Mouse (Mus musculus) Patski (cell line): ENCODE measurements around the gene Prkrip1. TPM values are rescaled to one million over a fixed set of nuclear protein-coding genes. Genes with fewer than 3 reads are reported as not detected.
"Not testable (repeated sequence)": the region's sequence is repeated elsewhere in the genome, so short reads cannot be mapped to it uniquely, and the experiment has no call there.

Experiments
- ATAC-seq: fragments of 100-300 bp; one replicate; pipeline ENCODE4 v1.8.0; 2021
- CTCF ChIA-PET: fragments of 350-600 bp; sonication (Branson Sonifier 250); formaldehyde crosslinking; loops from one replicate; lab custom pipeline; 2022; ENCODE audit warnings: inconsistent platforms; lab: Charles Lee
- POLR2A ChIA-PET: fragments of 350-600 bp; sonication (Branson Sonifier 250); formaldehyde crosslinking; loops from one replicate; lab custom pipeline; 2022; ENCODE audit warnings: antibody characterized with exemption, inconsistent platforms; lab: Charles Lee
- DNase-seq: peaks from one replicate; pipeline ENCODE4 v3.0.0-alpha.2; 2011; ENCODE audit warnings: low read depth, low spot score
- H3K27me3 ChIP-seq: fragments of 371-371 bp; one replicate; pipeline ENCODE4 v1.5.1; 2021
- CTCF ChIP-seq: fragments of 100-300 bp; IDR thresholded peaks from one replicate; pipeline ENCODE4 v1.5.1; 2021
- in situ Hi-C: fragments of 300-500 bp; cut with MboI; formaldehyde crosslinking; loops from 3 replicates; pipeline ENCODE4 v1.11.1; 2018; ENCODE audit warnings: low pct_unique_long_range_greater_than_20kb, mixed read lengths
- polyA plus RNA-seq: library from polyadenylated mRNA; unstranded; gene quantifications from one replicate; pipeline ENCODE4 v1.2.3, GENCODE M21; 2021

Gene Prkrip1
- polyA plus RNA-seq, 1 experiment from 2014 or later: 63.4 TPM

DNA sequence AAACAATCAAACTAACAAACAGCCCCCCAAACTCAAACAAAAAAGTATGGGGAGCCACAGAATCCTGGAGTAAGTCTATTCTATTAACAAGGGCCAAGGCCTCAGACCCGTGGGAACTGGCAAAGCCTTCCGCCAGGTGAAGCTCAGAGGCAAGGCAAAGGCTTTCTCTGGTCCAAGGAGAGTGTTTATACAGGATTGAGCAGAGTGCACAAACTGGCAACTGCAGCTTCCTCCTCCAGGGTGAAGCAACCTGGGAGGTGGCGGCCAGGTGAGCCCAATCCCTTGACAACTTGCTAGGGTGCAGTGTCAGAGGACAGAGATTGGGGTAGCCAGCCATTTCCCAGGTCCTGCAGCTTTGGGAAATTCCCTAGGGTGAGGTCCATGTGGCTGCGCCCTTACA lies 31.5 kb downstream of the Prkrip1 start:
- DNase-seq (no peak), ATAC-seq (no peak)
- no peak for TF ChIP-seq CTCF
- in situ Hi-C loops: no loop called here
- no peaks in the 10 kb centered on the region for H3K27me3 ChIP-seq
- ChIA-PET CTCF (interaction anchor here (1.1 kb wide), 1 partner anchor 11 kb away, joined by 3 read pairs; no protein-coding TSS in a partner anchor), POLR2A (no interaction called here)

DNA sequence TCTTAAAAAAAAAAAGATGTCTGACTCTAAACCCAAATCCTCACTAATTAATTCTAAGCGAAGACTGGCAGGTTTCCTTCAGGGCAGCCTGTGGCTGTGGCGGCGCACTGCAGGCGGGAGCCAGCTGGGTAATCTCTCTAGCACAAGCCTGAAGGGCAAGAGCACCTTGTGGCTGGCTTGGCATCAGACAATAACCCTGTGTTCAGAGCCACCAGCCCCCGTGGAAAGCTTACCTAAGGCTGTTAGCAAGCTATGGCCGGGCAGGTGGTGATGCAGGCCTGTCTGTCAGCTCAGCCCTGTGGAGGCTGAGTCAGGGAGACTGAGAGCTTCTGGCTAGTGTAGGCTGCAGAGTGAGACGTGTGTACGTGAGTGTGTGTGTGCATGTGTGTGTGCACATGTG lies 33.5 kb downstream of the Prkrip1 start:
- in situ Hi-C loops: no loop called here
- no peaks in the 10 kb centered on the region for H3K27me3 ChIP-seq
- ATAC-seq (no peak), DNase-seq (no peak)
- CTCF ChIA-PET: no interaction called here
- POLR2A ChIA-PET: no interaction called here
- TF ChIP-seq CTCF: no peak

DNA sequence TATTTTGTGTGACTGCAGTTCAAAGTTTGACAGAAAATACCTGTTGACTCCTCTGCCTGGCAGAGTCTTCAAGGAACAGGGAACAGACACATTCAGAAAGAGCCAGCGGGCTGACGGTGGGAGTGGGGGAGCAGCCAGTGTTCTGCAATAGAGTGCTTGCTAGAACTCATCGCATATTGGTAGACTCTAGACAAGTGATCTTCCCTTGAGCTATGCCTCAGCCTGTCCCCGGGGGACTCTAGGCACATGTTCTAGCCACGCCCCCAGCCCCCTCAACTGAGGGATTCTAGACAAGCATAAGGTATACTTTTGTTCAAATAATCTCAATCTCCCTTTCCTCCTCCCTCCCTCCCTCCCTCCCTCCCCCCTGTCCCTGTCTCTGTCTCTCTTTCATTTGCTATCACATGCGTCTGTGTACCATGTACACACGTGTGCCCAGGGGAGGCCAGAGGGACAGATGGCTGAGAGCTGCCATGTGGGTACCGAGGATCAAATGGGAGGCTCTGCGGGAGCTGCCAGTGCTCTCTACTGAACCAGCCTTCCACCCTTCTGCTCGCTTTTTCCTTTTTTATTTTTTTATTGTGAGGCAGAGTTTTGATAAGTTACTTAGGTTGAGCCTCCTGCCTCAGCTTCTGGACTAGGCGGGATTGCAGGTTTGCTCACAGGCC lies 34.8 kb downstream of the Prkrip1 start:
- CTCF ChIA-PET: no interaction called here
- DNase-seq: no peak
- POLR2A ChIA-PET: no interaction called here
- TF ChIP-seq CTCF: no peak
- H3K27me3 ChIP-seq: no peaks in the 10 kb centered on the region
- no peak for ATAC-seq
- in situ Hi-C loops: no loop called here

DNA sequence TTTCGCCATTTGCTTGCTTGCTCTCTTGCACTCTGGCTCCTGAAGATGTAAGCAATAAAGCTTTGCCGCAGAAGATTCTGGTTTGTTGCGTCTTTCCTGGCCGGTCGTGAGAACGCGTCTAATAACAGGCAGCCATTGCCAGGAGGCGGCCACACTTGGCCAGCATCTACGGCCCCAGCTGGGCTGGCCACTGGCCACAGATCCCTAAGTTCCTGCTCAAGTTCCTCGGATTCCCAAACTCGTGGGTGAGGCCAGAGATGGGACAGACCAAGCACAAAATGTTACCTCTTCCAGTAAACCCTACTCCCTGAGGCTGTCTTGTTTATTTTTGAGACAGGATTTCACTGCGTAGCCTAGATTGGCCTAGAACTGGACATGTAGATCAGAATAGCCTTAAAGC lies 38.7 kb downstream of the Prkrip1 start:
- ATAC-seq, POLR2A ChIA-PET, H3K27me3 ChIP-seq, in situ Hi-C loops, CTCF ChIA-PET, DNase-seq: not testable (repeated sequence)

DNA sequence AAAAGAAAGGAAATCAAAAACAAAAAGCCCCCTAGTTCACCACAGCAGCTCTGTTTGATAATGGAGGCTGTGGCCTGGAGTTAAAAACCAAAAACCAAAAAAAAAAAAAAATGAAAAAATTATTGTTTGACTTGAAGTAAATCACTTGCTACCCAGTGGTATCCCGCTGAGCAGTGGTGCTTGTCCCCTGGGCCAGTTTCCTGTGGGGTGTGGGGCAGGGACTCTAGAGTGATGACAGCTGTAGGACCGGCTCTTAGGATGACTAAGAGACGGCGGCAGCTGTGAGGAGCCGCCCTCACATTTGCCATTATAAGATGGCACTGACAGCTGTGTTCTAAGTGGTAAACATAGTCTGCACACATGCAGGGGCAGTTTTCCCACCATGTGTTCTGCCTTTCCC lies 43.4 kb downstream of the Prkrip1 start:
- CTCF ChIA-PET: interaction anchor here (1.1 kb wide), 1 partner anchor 11 kb away, joined by 3 read pairs; no protein-coding TSS in a partner anchor
- DNase-seq: no peak
- in situ Hi-C loops: no loop called here
- no peak for TF ChIP-seq CTCF
- POLR2A ChIA-PET: interaction anchor here (0.6 kb wide), 3 partner anchors 14 to 103 kb away, joined by 3 read pairs; no protein-coding TSS in a partner anchor
- no peaks in the 10 kb centered on the region for H3K27me3 ChIP-seq
- no peak for ATAC-seq

DNA sequence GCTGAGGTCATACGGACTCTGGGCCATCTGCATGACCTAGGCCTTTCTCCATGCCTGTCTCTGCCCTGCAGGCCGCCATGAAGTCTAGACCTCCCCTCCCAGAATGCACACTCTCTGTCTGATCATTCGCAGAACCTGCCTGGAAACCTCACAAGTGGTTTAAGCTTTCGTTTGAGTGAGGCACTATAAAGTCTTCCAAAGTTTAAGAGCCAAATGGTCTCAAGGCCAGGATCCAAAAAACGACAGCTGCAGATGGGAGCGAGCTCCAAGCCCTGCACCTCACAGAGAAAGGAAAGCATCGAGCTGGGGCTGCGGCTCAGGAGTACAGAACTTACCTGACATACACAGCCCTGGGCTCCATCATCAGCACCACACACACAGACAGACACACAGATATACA lies 46.4 kb downstream of the Prkrip1 start:
- POLR2A ChIA-PET: no interaction called here
- no peak for ATAC-seq
- TF ChIP-seq CTCF: no peak
- no peak for DNase-seq
- in situ Hi-C loops: no loop called here
- CTCF ChIA-PET: interaction anchor here (1.2 kb wide), 1 partner anchor 31 kb away, joined by 3 read pairs; no protein-coding TSS in a partner anchor
- H3K27me3 ChIP-seq: no peaks in the 10 kb centered on the region

DNA sequence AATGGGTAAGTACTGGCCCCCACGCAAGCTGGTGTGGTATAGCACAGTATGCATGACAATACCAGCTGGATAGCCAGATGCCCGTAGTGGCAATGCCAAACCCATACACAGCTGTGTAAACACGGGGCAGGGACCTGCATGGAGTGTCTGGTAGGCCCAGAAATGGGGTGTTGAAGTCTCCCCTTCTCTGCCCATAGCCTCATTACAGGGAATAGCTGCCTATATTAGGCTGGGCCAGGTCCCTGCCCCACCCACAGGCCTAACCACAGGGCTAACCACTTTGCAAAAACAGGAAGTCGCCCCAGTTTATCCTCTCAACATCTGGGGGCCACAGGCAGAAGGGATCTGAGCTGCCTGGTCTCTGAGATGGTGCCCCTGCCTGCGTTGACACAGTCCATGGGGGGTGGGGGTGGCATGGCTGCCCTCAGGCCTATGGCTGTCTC lies 49.6 kb downstream of the Prkrip1 start:
- DNase-seq, POLR2A ChIA-PET, H3K27me3 ChIP-seq, in situ Hi-C loops, ATAC-seq: not testable (repeated sequence)
- CTCF ChIA-PET: interaction anchor here (1.5 kb wide), 1 partner anchor 37 kb away, joined by 3 read pairs; no protein-coding TSS in a partner anchor

DNA sequence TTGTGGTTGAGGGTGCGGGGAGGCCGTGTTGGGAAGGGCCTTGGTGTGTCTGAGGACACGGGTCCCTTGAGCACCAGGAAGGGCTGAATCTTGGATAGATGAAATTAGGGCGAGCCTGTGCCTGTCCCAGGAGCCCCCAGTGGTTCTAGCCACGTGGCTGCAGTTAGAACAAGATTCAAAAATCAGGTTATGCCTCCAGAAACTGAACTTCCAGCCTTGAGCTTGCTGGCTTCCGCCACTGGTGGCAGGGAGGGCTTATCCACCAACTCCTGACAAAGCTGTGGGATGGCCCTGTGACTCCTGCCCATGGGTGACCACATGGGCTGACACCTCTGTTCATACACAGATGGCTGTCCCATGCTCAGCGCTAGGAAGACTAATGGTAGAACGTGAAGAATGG lies 51.1 kb downstream of the Prkrip1 start:
- TF ChIP-seq CTCF: no peak
- DNase-seq: no peak
- ChIA-PET CTCF (interaction anchor here (0.7 to 1.5 kb wide), 3 partner anchors 14 to 38 kb away, joined by 3 read pairs; no protein-coding TSS in a partner anchor), POLR2A (no interaction called here)
- no peaks in the 10 kb centered on the region for H3K27me3 ChIP-seq
- ATAC-seq: no peak
- in situ Hi-C loops: no loop called here

DNA sequence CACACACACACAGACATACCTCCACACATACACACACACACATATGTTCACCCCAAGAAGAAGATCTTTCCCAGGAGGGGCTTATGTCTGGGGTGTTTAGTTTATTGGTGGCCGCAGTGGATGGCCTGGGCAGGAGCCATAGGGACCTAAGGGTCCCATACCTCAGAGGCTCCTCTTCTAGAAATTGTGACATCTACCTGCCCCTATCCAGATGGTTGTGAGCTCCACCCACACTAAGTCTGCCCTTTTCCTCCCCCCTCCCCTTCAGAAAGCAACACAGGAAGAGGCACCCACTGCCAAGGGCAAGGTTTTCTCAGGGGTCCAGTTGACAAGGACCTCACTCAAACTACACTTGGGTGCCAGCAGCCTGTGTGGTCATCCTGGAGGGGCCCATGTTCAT lies 51.8 kb downstream of the Prkrip1 start:
- no peak for ATAC-seq
- in situ Hi-C loops: no loop called here
- CTCF ChIA-PET: interaction anchor here (0.7 to 1.3 kb wide), 2 partner anchors 15 to 37 kb away, joined by 3 read pairs; no protein-coding TSS in a partner anchor
- no peak for TF ChIP-seq CTCF
- H3K27me3 ChIP-seq: no peaks in the 10 kb centered on the region
- no peak for DNase-seq
- POLR2A ChIA-PET: no interaction called here

DNA sequence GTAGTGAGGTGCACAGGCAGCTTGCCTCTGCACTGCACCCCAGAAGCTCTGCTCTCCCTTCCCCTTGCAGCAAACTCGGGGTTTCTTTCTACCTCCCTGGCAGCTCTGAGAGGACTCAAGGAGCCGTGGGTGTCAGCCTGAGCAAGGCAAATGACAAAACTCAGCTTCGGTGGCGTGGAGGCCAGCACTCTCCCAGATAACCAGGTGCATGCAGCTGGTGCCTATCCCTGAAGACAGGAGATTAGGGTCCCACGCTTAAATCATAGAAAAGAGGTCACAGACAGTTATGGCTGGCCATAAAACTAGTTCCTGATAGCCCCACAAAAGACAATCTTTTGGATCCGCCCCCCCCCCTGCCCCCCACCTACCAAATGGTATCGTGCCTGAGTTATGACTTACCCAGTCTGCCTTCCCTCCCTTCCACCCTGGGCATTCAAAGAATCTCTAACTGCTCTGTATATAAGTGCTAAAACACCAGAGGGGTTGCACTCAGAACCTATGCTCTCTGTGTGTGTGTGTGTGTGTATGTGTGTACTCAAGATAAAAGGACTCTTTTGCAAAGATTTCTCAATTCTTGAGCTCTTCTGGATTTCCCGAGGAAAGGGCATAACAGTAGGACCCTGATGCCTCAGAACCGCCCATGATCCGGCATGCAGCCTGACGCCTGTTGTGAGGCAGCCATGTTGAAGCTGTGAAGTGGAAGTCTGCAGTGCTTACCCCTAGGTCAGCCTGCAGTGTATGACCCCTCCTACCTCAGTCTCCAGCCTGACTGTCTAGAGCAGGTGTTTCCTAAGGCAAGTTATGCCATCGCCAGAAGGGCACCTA lies 53.9 kb downstream of the Prkrip1 start:
- CTCF ChIA-PET: interaction anchor here (1.0 kb wide), 1 partner anchor 10 kb away, joined by 3 read pairs; no protein-coding TSS in a partner anchor
- no peak for DNase-seq
- POLR2A ChIA-PET: no interaction called here
- H3K27me3 ChIP-seq: no peaks in the 10 kb centered on the region
- TF ChIP-seq CTCF: no peak
- in situ Hi-C loops: no loop called here
- no peak for ATAC-seq
